Mouse (Mus musculus) thymus, adult 2 months (tissue): Measurements from ENCODE around the gene Flnb. TPM values are rescaled to one million over a fixed set of nuclear protein-coding genes. Genes with fewer than 3 reads are reported as not detected.

ENCODE experiments used
- DNase-seq: peaks from one replicate; pipeline ENCODE4 v3.0.0; 2021
- H3K27ac ChIP-seq: fragments of 200-500 bp; 2 replicates; pipeline ENCODE4 v1.5.1; 2012; ENCODE audit warnings: low read length, control low read depth; ENCODE audit not compliant: control insufficient read depth, insufficient read depth
- H3K27me3 ChIP-seq: fragments of 200-500 bp; 2 replicates; pipeline ENCODE4 v1.6.1; 2012; ENCODE audit warnings: mild to moderate bottlenecking, low read length, moderate library complexity, mixed read lengths; ENCODE audit not compliant: control insufficient read depth, insufficient read depth
- H3K36me3 ChIP-seq: fragments of 200-500 bp; 2 replicates; pipeline ENCODE4 v1.6.1; 2012; ENCODE audit warnings: mild to moderate bottlenecking, low read length, moderate library complexity; ENCODE audit not compliant: control insufficient read depth, insufficient read depth
- H3K4me1 ChIP-seq: fragments of 200-500 bp; replicated peaks from 2 replicates; pipeline ENCODE4 v1.6.1; 2012; ENCODE audit warnings: low read length; ENCODE audit not compliant: control insufficient read depth, insufficient read depth
- H3K4me3 ChIP-seq: fragments of 200-500 bp; 2 replicates; pipeline ENCODE4 v1.5.1; 2012; ENCODE audit warnings: mild to moderate bottlenecking, low read length, control low read depth, moderate library complexity; ENCODE audit not compliant: control insufficient read depth, insufficient read depth
- CTCF ChIP-seq: fragments of 200-500 bp; IDR thresholded peaks from 2 replicates; pipeline ENCODE4 v1.5.1; 2012; ENCODE audit warnings: mild to moderate bottlenecking, control low read depth, low read length, moderate library complexity, borderline replicate concordance; ENCODE audit not compliant: control insufficient read depth, poor library complexity, insufficient read depth; ENCODE audit errors: extremely low read depth
- POLR2A ChIP-seq: fragments of 200-500 bp; IDR thresholded peaks from 2 replicates; pipeline ENCODE4 v1.6.1; 2012; ENCODE audit warnings: mild to moderate bottlenecking, low read length, control low read depth, moderate library complexity; ENCODE audit not compliant: control insufficient read depth, poor library complexity, insufficient read depth; ENCODE audit errors: extremely low read depth
- WGBS: fragments of 180-500 bp; shearing (Covaris S2); methylation state at CpG from one replicate; pipeline ENCODE4 v1.1.7; 2018; 5-methylcytosine and 5-hydroxymethylcytosine counted together
- polyA plus RNA-seq: library from polyadenylated mRNA; depleted of rRNA; stranded (reverse); fragments of >200 nt; gene quantifications from 2 replicates; pipeline ENCODE4 v1.2.3, GENCODE M21; 2012

Flnb gene
- polyA plus RNA-seq, 1 experiment: 26.4 TPM

- Histone ChIP-seq H3K27me3 (no peaks in the 10 kb centered on the region), H3K4me1 (peaks cover 26% of the 10 kb centered on the region), H3K4me3 (no peak overlapping the region), H3K36me3 (no peaks in the 10 kb centered on the region), H3K27ac (no peak overlapping the region)
- no peak for DNase-seq
- TF ChIP-seq CTCF (no peak), POLR2A (no peak)
- 36% methylated on average over 6 of the region's 6 CpGs for WGBS
Measured at GRCm38 (mm10) chr14:7918150-7918991, 100.6 kb downstream of the Flnb start.

GRCm38 (mm10) chr14:7919309-7919708, 101.6 kb downstream of the Flnb start:
- WGBS: 89% methylated on average over 5 of the region's 5 CpGs
- no peaks in the 10 kb centered on the region for H3K36me3 ChIP-seq
- DNase-seq: no peak
- no peaks in the 10 kb centered on the region for H3K27me3 ChIP-seq
- peaks cover 17% of the 10 kb centered on the region for H3K4me1 ChIP-seq
- TF ChIP-seq POLR2A (no peak), CTCF (no peak)
- no peak overlapping the region for H3K27ac ChIP-seq
- H3K4me3 ChIP-seq: no peak overlapping the region

GRCm38 (mm10) chr14:7919921-7920320, 102.2 kb downstream of the Flnb start:
- TF ChIP-seq POLR2A (no peak), CTCF (no peak)
- Histone ChIP-seq H3K4me1 (peaks cover 13% of the 10 kb centered on the region), H3K36me3 (no peaks in the 10 kb centered on the region), H3K27me3 (no peaks in the 10 kb centered on the region), H3K27ac (no peak overlapping the region), H3K4me3 (no peak overlapping the region)
- no peak for DNase-seq
- WGBS: 87% methylated on average over 4 of the region's 4 CpGs

GRCm38 (mm10) chr14:7921459-7921858, 103.7 kb downstream of the Flnb start:
- H3K4me1 ChIP-seq: peaks cover 13% of the 10 kb centered on the region
- DNase-seq: no peak
- H3K27ac ChIP-seq: no peak overlapping the region
- TF ChIP-seq POLR2A (no peak), CTCF (no peak)
- no peaks in the 10 kb centered on the region for H3K36me3 ChIP-seq
- WGBS: 19% methylated on average over 5 of the region's 5 CpGs
- no peak overlapping the region for H3K4me3 ChIP-seq
- no peaks in the 10 kb centered on the region for H3K27me3 ChIP-seq

GRCm38 (mm10) chr14:7923635-7924034, 105.9 kb downstream of the Flnb start:
- H3K27me3 ChIP-seq: no peaks in the 10 kb centered on the region
- peaks cover 10% of the 10 kb centered on the region for H3K4me1 ChIP-seq
- TF ChIP-seq CTCF: no peak
- TF ChIP-seq POLR2A: no peak
- H3K36me3 ChIP-seq: no peaks in the 10 kb centered on the region
- H3K27ac ChIP-seq: no peak overlapping the region
- no peak overlapping the region for H3K4me3 ChIP-seq
- DNase-seq: no peak

- Histone ChIP-seq H3K4me3 (no peak overlapping the region), H3K27me3 (no peaks in the 10 kb centered on the region), H3K4me1 (no peaks in the 10 kb centered on the region), H3K36me3 (no peaks in the 10 kb centered on the region), H3K27ac (no peak overlapping the region)
- no peak for TF ChIP-seq CTCF
- no peak for TF ChIP-seq POLR2A
- DNase-seq: no peak
- WGBS: 20% methylated on average over 1 of the region's 1 CpGs
Measured at GRCm38 (mm10) chr14:7928362-7928761, 110.6 kb downstream of the Flnb start.

- WGBS: 21% methylated on average over 7 of the region's 7 CpGs
- Histone ChIP-seq H3K27ac (no peak overlapping the region), H3K4me3 (no peak overlapping the region), H3K4me1 (peaks cover 4% of the 10 kb centered on the region; the same call in 1 of the 2 replicates), H3K36me3 (no peaks in the 10 kb centered on the region), H3K27me3 (no peaks in the 10 kb centered on the region)
- no peak for DNase-seq
- TF ChIP-seq CTCF (no peak), POLR2A (no peak)
Measured at GRCm38 (mm10) chr14:7929029-7929428, 111.3 kb downstream of the Flnb start.
